Mouse (Mus musculus): Measurements from ENCODE around the gene Usp49.

Usp49 gene

DNA sequence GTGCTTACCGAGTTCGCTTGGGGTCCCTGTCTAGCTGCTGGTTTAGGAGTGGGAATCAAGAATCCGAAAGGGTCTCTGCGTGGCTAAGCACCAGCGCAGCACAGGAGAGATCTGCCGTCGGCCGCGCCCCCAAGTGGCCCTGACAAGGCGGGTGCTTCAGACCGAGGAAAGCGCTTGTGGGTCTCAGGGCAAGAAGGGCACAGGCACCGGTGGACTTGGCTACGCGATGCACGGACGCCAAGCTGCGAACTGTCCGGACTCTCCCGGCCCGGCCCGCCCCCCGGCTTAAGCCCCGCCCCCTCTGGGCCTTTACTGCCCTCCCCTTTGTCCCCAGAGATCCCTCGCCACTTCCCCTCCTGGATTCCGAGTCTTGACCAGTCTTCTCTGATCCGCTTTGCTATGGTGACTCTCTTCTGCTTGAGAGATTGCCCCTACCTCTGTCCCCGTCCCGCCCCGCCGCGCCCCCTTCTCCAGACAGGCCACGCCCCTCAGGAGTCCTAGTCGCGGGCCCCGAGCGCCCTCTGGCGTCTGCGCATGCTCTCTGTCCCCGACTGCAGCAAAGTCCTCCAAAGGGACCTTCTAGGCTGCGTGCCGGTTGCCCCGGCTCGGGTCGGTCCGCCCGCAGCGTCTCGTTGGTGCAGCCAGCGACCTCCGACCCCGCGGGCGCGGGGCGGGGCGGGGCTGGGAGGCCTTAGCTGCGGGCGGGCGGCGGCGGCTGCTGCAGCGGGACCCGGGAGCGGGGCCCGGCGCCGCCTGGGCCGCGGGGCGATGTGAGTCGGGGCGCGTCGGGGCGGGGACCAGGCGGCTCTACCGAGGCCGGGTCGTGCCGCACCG is 64.2 kb downstream of the Usp49 start, which contains the start of gene Prickle4:
Gene Prickle4, minus strand, starts transcription at position 234 of the 834 bp plus-strand sequence.
- peak; percentile 97 for DNase-seq

GRCm38 (mm10) chr17:47695337-47695710 is 64.8 kb downstream of the Usp49 start:
- DNase-seq, result peak in 1 of 2 experiments; percentile 18

DNA sequence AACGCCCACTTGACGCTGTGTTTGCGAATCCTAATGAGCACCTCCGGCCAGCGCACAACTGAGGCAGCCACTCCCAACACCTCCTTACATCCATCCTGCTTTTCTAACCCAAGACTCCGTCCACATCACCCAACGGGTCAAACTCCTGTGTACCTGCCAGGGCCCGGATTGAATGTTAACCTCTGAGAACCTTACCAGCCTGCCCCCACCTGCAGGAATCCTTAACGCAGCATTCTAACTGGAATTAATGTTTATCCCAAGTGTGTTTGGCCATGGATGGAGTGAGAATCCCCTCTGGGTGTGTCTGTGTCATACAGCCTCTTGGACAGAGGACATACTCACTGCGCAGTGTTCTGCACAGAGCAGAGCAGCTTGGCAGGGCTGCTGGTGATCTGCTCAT is 67.7 kb downstream of the Usp49 start:
- no peak for DNase-seq

GRCm38 (mm10) chr17:47699055-47699454 is 68.6 kb downstream of the Usp49 start:
- no peak for DNase-seq

- DNase-seq, result no peak
These were observed 71.3 kb downstream of the Usp49 start for GRCm38 (mm10) chr17:47701793-47702192.

DNA sequence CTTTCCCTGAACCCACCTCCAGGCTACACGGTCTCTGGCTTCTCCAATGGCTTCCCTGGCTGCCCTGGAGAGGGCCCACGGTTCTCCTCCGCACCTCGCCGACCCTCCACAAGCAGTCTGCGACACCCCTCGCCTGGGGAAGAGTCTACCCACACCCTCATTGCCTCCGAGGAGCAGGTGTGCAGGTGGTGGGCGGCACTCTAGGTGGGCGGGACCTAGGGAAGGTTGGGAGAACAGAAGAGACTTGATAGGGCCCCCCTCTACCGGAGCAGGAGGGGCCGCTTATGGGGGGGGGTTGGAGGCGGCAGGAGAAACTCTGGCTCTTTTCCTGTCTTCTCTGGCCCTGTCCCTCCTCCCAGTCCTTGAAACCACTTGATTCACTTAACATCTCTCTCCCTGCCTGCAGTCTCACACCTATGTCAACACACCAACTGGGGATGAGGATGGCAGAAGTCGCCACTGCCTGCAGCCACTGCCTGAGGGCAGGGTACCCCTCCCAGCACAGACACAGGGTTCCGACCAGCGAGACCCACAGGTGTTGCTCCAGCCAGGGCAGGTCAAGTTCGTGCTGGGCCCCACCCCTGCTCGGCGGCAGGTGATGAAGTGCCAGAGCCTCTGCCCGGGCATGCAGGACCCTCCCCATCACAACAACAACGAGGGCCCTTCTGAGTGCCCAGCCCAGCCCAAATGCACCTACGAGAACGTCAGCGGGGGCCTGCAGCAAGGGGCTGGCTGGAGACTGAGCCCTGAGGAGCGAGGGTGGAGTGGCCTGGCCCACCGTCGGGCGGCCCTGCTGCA is 72.3 kb downstream of the Usp49 start:
- no peak for DNase-seq

- no peak for DNase-seq
These were observed 73.1 kb downstream of the Usp49 start for GRCm38 (mm10) chr17:47703556-47703955.

DNA sequence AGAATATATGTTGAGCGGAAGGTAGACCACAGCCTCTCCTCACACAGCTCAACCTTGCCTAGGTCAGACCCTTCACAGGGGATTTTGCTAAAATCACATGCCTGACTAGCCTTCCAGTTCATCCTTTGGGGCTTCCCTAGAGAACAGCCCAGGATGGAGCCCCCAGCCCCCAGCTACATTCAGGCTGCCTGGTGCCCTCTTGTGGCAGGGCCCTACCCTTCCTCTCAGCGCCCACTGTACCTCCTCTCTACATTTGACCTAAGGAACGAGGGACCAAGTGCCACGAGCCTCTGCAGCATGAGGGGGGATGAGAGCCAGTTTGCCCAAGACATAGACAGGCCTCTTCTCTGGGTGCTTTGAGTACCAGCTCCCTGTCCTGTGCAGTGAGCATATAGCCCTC is 74.2 kb downstream of the Usp49 start:
- peak; percentile 19 for DNase-seq

- no peak for DNase-seq
These were observed 75.7 kb downstream of the Usp49 start for GRCm38 (mm10) chr17:47706196-47706595.

- DNase-seq, result no peak
These were observed 77.5 kb downstream of the Usp49 start for GRCm38 (mm10) chr17:47707961-47708360.

DNA sequence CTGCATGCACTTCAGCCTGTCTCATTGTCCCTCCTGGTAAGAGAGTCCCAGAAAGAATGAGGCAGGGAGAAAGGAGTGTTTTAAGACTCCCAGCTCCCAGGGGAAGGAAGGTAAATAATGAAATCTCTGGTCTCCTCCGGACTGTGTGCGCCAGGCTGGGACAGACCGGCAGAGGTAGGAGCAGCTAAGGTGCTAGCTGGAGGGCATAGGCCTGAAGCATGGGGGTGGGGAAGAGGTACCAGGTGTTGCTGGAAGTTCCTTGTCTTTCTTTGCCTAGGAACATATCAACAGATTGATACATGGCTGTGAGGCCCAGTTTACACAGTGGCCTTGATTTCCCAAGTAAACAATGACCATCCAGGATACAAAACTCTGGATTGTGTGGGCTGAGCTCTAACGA is 78.5 kb downstream of the Usp49 start:
- no peak for DNase-seq

- no peak for DNase-seq
These were observed 79.5 kb downstream of the Usp49 start for GRCm38 (mm10) chr17:47710036-47710435.

DNA sequence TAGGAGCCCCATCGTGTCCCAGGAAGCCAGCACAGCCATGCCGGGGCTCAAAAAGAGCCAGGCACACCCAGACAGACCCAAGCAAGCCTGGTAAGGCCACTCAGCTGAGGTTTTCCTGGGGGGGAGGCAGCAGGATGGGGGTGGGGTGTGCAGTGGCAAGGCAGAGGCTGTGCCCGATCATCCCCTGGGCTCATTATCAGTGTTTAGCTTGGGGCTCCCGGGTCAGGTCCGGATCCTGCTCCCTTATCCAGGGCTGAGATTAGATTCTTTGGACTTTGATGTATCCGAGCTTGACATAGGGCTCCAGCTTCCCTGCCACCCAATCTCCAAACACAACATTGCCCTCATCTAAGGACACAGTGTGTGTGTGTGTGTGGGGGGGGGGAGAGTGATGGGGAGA is 81.4 kb downstream of the Usp49 start:
- no peak for DNase-seq

DNA sequence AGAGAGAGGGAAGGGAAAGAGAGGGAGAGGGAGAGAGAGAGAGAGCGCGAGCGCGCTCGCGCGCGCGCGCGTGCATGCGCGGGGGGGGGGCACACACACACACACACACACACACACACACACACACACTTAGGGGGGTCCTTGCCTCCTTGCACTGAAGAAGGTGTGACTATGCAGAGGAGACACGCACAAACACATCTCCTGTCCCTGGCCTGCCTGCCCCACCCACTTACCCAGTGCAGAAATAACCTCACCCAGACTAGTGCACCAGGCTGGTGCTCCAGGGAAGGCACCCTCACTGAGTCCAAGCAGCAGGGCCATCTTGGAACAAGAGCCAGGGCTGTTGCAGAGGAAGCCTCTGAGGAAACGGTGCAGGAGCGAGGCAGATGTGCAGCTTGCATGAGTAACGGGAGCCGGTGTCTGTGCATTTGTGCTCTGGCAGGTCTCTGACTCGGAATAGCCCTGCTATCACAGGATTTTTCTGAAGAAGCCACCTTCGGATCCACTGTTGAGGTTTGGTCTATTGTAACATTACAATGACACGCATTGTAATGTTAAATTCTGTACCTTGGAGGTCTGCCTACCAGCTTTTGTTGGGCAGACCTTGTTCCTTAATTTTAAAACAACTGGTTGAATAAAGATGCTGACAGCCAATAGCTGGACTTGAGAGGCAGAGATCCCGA is 82.5 kb downstream of the Usp49 start:
- no peak for DNase-seq

GRCm38 (mm10) chr17:47715037-47715436 is 84.5 kb downstream of the Usp49 start:
- no peak for DNase-seq

DNA sequence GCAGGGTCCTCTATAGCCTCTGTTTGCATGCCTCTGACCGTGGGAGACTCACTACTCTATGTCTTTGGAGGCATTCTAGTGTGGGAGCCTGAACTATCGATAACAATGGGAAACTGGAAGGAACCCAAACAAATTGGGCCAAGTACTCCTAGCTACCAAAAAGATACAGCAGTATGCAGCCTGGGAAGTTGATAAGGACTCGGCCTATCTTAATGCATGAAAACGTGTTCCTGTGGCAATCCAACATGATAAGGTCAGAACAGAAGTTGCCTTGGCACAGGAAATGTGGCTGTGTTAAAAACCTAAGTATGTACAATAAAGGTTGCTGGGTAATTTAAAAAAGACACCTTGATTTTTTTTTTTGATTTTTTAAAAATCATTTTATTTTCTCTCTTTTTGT is 90.7 kb downstream of the Usp49 start:
- DNase-seq, result no peak

GRCm38 (mm10) chr17:47726566-47726965 is 96.1 kb downstream of the Usp49 start, which contains the start of gene Pgc:
Pgc (plus strand) TSS chr17:47726842.
- DNase-seq, result no peak

- DNase-seq, result no peak
These were observed 100.4 kb downstream of the Usp49 start for GRCm38 (mm10) chr17:47730633-47731575.

DNA sequence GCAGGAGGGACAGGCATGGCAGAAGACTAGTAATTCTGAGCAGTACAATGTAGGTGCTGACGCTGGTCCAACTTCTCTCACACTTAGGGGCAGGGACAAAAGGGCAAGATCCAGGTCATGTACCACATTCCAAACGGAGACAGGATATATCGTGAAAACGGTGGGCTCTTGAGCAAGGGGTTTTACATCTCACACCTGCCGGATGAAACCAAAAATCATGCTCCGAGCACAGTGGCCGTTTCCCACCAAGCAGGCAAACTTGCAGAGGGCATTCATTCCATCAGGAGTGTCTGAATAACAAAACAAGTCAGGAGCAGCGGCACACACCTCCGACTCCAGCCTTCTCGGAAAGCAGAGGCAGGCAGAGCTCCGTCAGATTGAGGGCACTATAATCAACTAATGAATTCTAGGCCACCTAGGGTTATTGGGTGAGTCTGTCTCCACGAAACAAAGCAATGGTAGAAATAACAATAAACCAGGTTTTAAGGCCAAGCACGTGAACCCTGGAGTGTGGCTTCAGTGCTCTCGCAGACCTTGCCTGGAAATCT is 105.1 kb downstream of the Usp49 start:
- no peak for DNase-seq
